Comparison of ENCODE assay signal across 30 mouse cellular contexts in genomic region chr10:61085364-61085763, GRCm38 (mm10). TPM values are rescaled to one million over a fixed set of nuclear protein-coding genes. Genes with fewer than 3 reads are reported as not detected.
DNase-seq lines count a peak whose midpoint lies in the region; ATAC-seq and TF ChIP-seq lines count a peak whose summit lies in the region.
"Had no signal": no experiment of that assay in that cellular context is flagged by ENCODE, and none has a peak within 500 bp of the region (broad histone marks: within the 10 kb centered on the region; RNA-seq: fewer than 3 reads in every experiment).

No protein-coding gene starts in this region.

- 87% methylated on average over 2 of the region's 2 CpGs for WGBS in kidney, embryonic 16.5 days
- WGBS in limb, embryonic 14.5 days = 61% methylated on average over 2 of the region's 2 CpGs
- 79% methylated on average over 2 of the region's 2 CpGs for WGBS in limb, embryonic 10.5 days

- H3K27ac ChIP-seq in kidney, embryonic 16.5 days (ENCODE audit: low read length) = no peak overlapping the region
- 0 out of 2 replicates have a peak overlapping the region, but pooled peaks have one; percentile 8 for H3K27ac ChIP-seq in limb, embryonic 14.5 days (replicated peaks; ENCODE audit: low read depth, low read length)
- H3K27ac ChIP-seq in limb, embryonic 10.5 days = no peak overlapping the region
- H3K27ac ChIP-seq: embryonic facial prominence, embryonic 10.5 days; embryonic facial prominence, embryonic 13.5 days; forebrain, embryonic 12.5 days; forebrain, embryonic 15.5 days; heart, embryonic 15.5 days; hindbrain, embryonic 13.5 days had no signal

- ATAC-seq in kidney, embryonic 16.5 days (ENCODE audit: low FRiP score, low TSS enrichment) = no peak
- ATAC-seq in limb, embryonic 14.5 days (ENCODE audit: low FRiP score, low read depth) = no peak
- ATAC-seq: forebrain, embryonic 15.5 days; Patski had no signal

- no peak overlapping the region for H3K4me2 ChIP-seq in kidney, embryonic 16.5 days (replicated peaks; ENCODE audit: low read depth, low read length)
- H3K4me2 ChIP-seq in limb, embryonic 14.5 days (replicated peaks; ENCODE audit: low read depth, low read length, severe bottlenecking) = no peak overlapping the region
- H3K4me2 ChIP-seq: embryonic facial prominence, embryonic 13.5 days; forebrain, embryonic 12.5 days; forebrain, embryonic 15.5 days; heart, embryonic 12.5 days; heart, embryonic 15.5 days; hindbrain, embryonic 13.5 days had no signal

- DNase-seq in kidney, adult 11 months = peak; percentile 46
- DNase-seq in kidney, postnatal 4 days = no peak
- peak; percentile 60 for DNase-seq in kidney, adult 9 months
- no peak for DNase-seq in limb, embryonic 14.5 days (ENCODE audit: low spot score)
- DNase-seq in limb, embryonic 10.5 days (ENCODE audit: low spot score) = no peak
- DNase-seq in layer of hippocampus, adult 11-12 months (ENCODE audit: low spot score) = no peak
- DNase-seq: adrenal gland, postnatal 25 days; B cell, adult 2 months; cerebellum, adult 11-12 months; cerebellum, adult 8-10 months; cerebellum, postnatal 10 days; cerebellum, postnatal 36 days; embryo, embryonic 11 days; gastrocnemius, postnatal 25 days; heart, adult 18-20 months; heart, postnatal 10 days; heart, postnatal 36 days had no signal

- no peak for TF ChIP-seq POLR2A in limb, embryonic 14.5 days (IDR thresholded peaks at IDR 0.05; ENCODE audit: borderline replicate concordance, extremely low read depth, insufficient read depth, insufficient read length)

- H3K36me3 ChIP-seq in kidney, embryonic 16.5 days (ENCODE audit: insufficient read depth, low read length) = no peaks in the 10 kb centered on the region
- H3K36me3 ChIP-seq in limb, embryonic 14.5 days (ENCODE audit: control insufficient read depth, insufficient read depth, low read length) = no peaks in the 10 kb centered on the region
- H3K36me3 ChIP-seq in limb, embryonic 10.5 days = no peaks in the 10 kb centered on the region
- H3K36me3 ChIP-seq: embryonic facial prominence, embryonic 10.5 days; embryonic facial prominence, embryonic 13.5 days; forebrain, embryonic 12.5 days; forebrain, embryonic 15.5 days; G1E; heart, embryonic 12.5 days; heart, embryonic 15.5 days; hindbrain, embryonic 10.5 days; hindbrain, embryonic 13.5 days had no signal

- no peak overlapping the region for H3K4me3 ChIP-seq in kidney, embryonic 16.5 days (ENCODE audit: low read length)
- H3K4me3 ChIP-seq in limb, embryonic 14.5 days (replicated peaks; ENCODE audit: low read length) = no peak overlapping the region
- H3K4me3 ChIP-seq in limb, embryonic 10.5 days = no peak overlapping the region
- H3K4me3 ChIP-seq: embryonic facial prominence, embryonic 10.5 days; embryonic facial prominence, embryonic 13.5 days; erythroblast, embryonic 14.5 days; forebrain, embryonic 12.5 days; forebrain, embryonic 15.5 days; heart, embryonic 12.5 days; heart, embryonic 15.5 days; hindbrain, embryonic 10.5 days; hindbrain, embryonic 13.5 days had no signal

- peaks cover 17% of the 10 kb centered on the region for H3K4me1 ChIP-seq in kidney, embryonic 16.5 days (ENCODE audit: insufficient read depth, low read length)
- H3K4me1 ChIP-seq in limb, embryonic 14.5 days (ENCODE audit: control insufficient read depth, insufficient read depth, low read length) = peaks cover 7% of the 10 kb centered on the region; the same call in 1 of the 2 replicates
- peaks cover 18% of the 10 kb centered on the region for H3K4me1 ChIP-seq in limb, embryonic 10.5 days

- H3K9me3 ChIP-seq in kidney, embryonic 16.5 days (ENCODE audit: low read length) = no peaks in the 10 kb centered on the region
- no peaks in the 10 kb centered on the region for H3K9me3 ChIP-seq in limb, embryonic 14.5 days (ENCODE audit: control insufficient read depth, low read length)
- H3K9me3 ChIP-seq in limb, embryonic 10.5 days (replicated peaks) = no peaks in the 10 kb centered on the region
- H3K9me3 ChIP-seq: embryonic facial prominence, embryonic 10.5 days; embryonic facial prominence, embryonic 13.5 days; forebrain, embryonic 12.5 days; forebrain, embryonic 15.5 days; heart, embryonic 12.5 days; heart, embryonic 15.5 days; hindbrain, embryonic 10.5 days; hindbrain, embryonic 13.5 days had no signal

- no peak overlapping the region for H3K9ac ChIP-seq in kidney, embryonic 16.5 days (replicated peaks; ENCODE audit: low read length)
- H3K9ac ChIP-seq in limb, embryonic 14.5 days (ENCODE audit: low read depth, low read length, severe bottlenecking) = no peak overlapping the region
- H3K9ac ChIP-seq: embryonic facial prominence, embryonic 13.5 days; forebrain, embryonic 12.5 days; forebrain, embryonic 15.5 days; heart, embryonic 12.5 days; heart, embryonic 15.5 days; hindbrain, embryonic 13.5 days had no signal

- H3K27me3 ChIP-seq in kidney, embryonic 16.5 days (ENCODE audit: insufficient read depth, low read length) = no peaks in the 10 kb centered on the region
- H3K27me3 ChIP-seq in limb, embryonic 14.5 days (ENCODE audit: control insufficient read depth, insufficient read depth, low read length) = no peaks in the 10 kb centered on the region
- no peaks in the 10 kb centered on the region for H3K27me3 ChIP-seq in limb, embryonic 10.5 days (ENCODE audit: low read depth, poor library complexity, severe bottlenecking)
- H3K27me3 ChIP-seq: CH12.LX; embryonic facial prominence, embryonic 13.5 days; forebrain, embryonic 12.5 days; forebrain, embryonic 15.5 days; heart, embryonic 12.5 days; heart, embryonic 15.5 days; hindbrain, embryonic 13.5 days; Patski had no signal

RNA-seq across cellular contexts. Expression of gene Pcbd1, which starts 3.8 kb away (rescaled TPM):
- 183 TPM in 2 replicates for polyA plus RNA-seq in kidney, embryonic 16.5 days (2015; fragmentation: Nextera tagmentation; extraction: Ambion mirVana)
- polyA plus RNA-seq in limb, embryonic 14.5 days (2012; rRNA removed) = 7.7 and 9.3 TPM in 2 replicates
- polyA plus RNA-seq in limb, embryonic 14.5 days (2014; fragmentation: Nextera tagmentation; extraction: Ambion mirVana) = 13.1 and 15.2 TPM in 2 replicates
- polyA plus RNA-seq in limb, embryonic 10.5 days (2016; fragmentation: Nextera tagmentation; extraction: Ambion mirVana) = 19.3 and 22.1 TPM in 2 replicates
- polyA plus RNA-seq: G1E had no signal

Comparison
In these comparisons a context has a peak if more than half of its experiments do, and no peak if none do; other contexts are left out.
1. DNase-seq: peak in kidney, adult 11 months (single experiment) and kidney, adult 9 months (single experiment); none in kidney, postnatal 4 days (0 of 2), limb, embryonic 14.5 days (single experiment), limb, embryonic 10.5 days (single experiment) and layer of hippocampus, adult 11-12 months (single experiment).